Mouse (Mus musculus) ES-E14 (cell line): ENCODE measurements around the gene Tdrkh. TPM values are rescaled to one million over a fixed set of nuclear protein-coding genes. Genes with fewer than 3 reads are reported as not detected.

Source experiments
- DNase-seq: peaks from one replicate; pipeline ENCODE4 v3.0.0-alpha.2; 2013; ENCODE audit warnings: low read depth, low spot score
- H3K27ac ChIP-seq: 2 replicates; pipeline ENCODE4 v1.5.1; 2012; ENCODE audit warnings: low read depth, mild to moderate bottlenecking, low read length, moderate library complexity, mixed read lengths; ENCODE audit not compliant: poor library complexity, insufficient read depth, severe bottlenecking
- H3K36me3 ChIP-seq: 2 replicates; pipeline ENCODE4 v1.6.1; 2012; ENCODE audit warnings: mild to moderate bottlenecking, low read length, moderate library complexity, mixed read lengths; ENCODE audit not compliant: control insufficient read depth, poor library complexity, insufficient read depth, severe bottlenecking
- H3K4me1 ChIP-seq, 2 experiments: fragments of 150-350 bp in 1 of 2; sonication (generic) in 1 of 2; 2 replicates each; pipeline ENCODE4 v1.6.1; 2012; ENCODE audit warnings: low read length in 2 of 2, mild to moderate bottlenecking in 1 of 2, mixed read lengths in 1 of 2; ENCODE audit not compliant: control insufficient read depth in 2 of 2, insufficient read depth in 2 of 2, poor library complexity in 1 of 2
- H3K4me3 ChIP-seq, 2 experiments: fragments of 150-350 bp in 1 of 2; sonication (generic) in 1 of 2; 2 replicates each; pipeline ENCODE4 v1.5.1; 2012; ENCODE audit warnings: low read length in 2 of 2, low read depth in 1 of 2, mild to moderate bottlenecking in 1 of 2, mixed read lengths in 1 of 2; ENCODE audit not compliant: insufficient read depth in 1 of 2, poor library complexity in 1 of 2, severe bottlenecking in 1 of 2
- H3K9ac ChIP-seq: 2 replicates; pipeline ENCODE4 v1.6.1; 2012; ENCODE audit warnings: low read depth, mild to moderate bottlenecking, low read length, mixed read lengths; ENCODE audit not compliant: poor library complexity, insufficient read depth, severe bottlenecking
- H3K9me3 ChIP-seq: fragments of 150-350 bp; sonication (generic); 2 replicates; pipeline ENCODE4 v1.6.1; 2012; ENCODE audit warnings: low read depth, mild to moderate bottlenecking, low read length; ENCODE audit not compliant: control insufficient read depth, insufficient read depth
- CHD2 ChIP-seq: IDR thresholded peaks from 2 replicates; pipeline ENCODE4 v1.6.1; 2014; ENCODE audit warnings: mild to moderate bottlenecking, low read depth, low read length, inconsistent platforms
- HCFC1 ChIP-seq: IDR thresholded peaks from 2 replicates; pipeline ENCODE4 v1.6.1; 2012; ENCODE audit warnings: low read length, inconsistent platforms, borderline replicate concordance; ENCODE audit not compliant: insufficient read depth
- MAFK ChIP-seq: IDR thresholded peaks from 2 replicates; pipeline ENCODE4 v1.6.1; 2014; ENCODE audit warnings: mild to moderate bottlenecking, low read depth, low read length, inconsistent platforms; ENCODE audit not compliant: insufficient read depth
- ZC3H11A ChIP-seq: IDR thresholded peaks from 2 replicates; pipeline ENCODE4 v1.6.1; 2012; ENCODE audit warnings: low read depth, mild to moderate bottlenecking, inconsistent platforms, low read length, borderline replicate concordance
- ZNF384 ChIP-seq: IDR thresholded peaks from 2 replicates; pipeline ENCODE4 v1.6.1; 2012; ENCODE audit warnings: low read depth, low read length, inconsistent platforms
- in situ Hi-C, 2 experiments: fragments of 600-800 bp; cut with MboI; formaldehyde crosslinking; loops; one replicate each; pipeline ENCODE4 v1.15.1; 2025; ENCODE audit warnings: low sequenced_read_pairs in 2 of 2, inconsistent platforms in 1 of 2; ENCODE audit not compliant: unreplicated experiment in 2 of 2
- total RNA-seq: library from RNA; depleted of rRNA; stranded (reverse); fragments of 300-350 nt; gene quantifications from 2 replicates; pipeline ENCODE4 v1.2.3, GENCODE M21; 2012

Tdrkh gene
- total RNA-seq, 1 experiment, result 3.4 TPM

DNA sequence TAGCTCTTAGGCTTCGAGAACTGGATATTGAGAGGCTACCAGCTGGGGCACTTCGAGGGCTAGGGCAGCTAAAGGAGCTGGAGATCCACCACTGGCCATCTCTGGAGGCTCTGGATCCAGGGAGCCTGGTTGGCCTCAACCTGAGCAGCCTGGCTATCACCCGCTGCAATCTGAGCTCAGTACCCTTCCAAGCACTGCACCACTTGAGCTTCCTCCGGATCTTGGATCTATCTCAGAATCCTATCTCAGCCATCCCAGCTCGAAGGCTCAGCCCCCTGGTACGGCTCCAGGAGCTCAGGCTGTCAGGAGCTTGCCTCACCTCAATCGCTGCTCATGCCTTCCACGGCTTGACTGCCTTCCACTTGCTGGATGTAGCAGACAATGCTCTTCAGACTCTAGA lies 10.6 kb upstream of the Tdrkh start:
- Histone ChIP-seq H3K9me3 (no peaks in the 10 kb centered on the region), H3K27ac (no peak overlapping the region), H3K4me1 (no peaks in the 10 kb centered on the region; a peak in 1 of 4 replicates), H3K9ac (no peak overlapping the region), H3K4me3 (no peak overlapping the region), H3K36me3 (no peaks in the 10 kb centered on the region)
- DNase-seq, result no peak
- TF ChIP-seq CHD2 (no peak), MAFK (no peak), ZC3H11A (no peak), HCFC1 (no peak), ZNF384 (no peak)
- in situ Hi-C loops, result no loop called here

DNA sequence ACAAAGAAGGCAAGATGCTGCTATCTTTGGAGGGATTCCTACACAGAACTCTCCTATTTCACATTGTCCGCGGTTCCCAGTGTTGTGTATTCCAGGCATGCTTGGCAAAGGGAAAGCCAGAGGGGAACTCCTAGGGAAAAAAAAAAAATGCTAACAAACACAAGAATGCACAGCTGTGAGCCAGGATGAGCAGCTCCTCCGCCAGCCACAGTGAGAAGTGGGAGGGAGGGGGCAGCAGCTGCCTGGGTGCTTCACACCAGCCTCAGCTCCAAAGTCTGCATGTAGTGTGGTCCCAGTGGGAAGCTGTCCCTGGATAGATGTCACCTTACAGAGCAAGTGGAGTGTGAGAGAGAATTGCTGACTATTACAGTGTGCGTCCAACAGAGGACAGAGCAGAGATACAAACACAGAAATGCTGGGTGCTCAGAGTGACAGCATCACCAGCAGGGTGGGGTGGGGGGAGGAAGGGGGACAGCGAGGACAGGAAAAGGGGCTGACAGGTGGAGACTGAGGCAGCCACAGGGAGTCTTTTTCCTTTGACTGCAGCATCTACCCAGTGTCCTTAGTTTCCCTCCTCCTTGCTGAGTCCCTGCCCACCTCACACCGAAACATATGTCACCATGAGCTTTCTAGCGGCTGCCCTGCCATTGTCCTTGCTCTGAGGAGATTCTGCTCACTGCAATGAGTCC lies 8.6 kb upstream of the Tdrkh start:
- Histone ChIP-seq H3K9ac (no peak overlapping the region), H3K4me1 (no peaks in the 10 kb centered on the region; a peak in 1 of 4 replicates), H3K4me3 (no peak overlapping the region), H3K9me3 (no peaks in the 10 kb centered on the region), H3K27ac (no peak overlapping the region), H3K36me3 (no peaks in the 10 kb centered on the region)
- TF ChIP-seq MAFK, result no peak
- no peak for TF ChIP-seq HCFC1
- TF ChIP-seq ZC3H11A, result no peak
- no peak for TF ChIP-seq CHD2
- TF ChIP-seq ZNF384, result no peak
- no peak for DNase-seq
- in situ Hi-C loops, result no loop called here

DNA sequence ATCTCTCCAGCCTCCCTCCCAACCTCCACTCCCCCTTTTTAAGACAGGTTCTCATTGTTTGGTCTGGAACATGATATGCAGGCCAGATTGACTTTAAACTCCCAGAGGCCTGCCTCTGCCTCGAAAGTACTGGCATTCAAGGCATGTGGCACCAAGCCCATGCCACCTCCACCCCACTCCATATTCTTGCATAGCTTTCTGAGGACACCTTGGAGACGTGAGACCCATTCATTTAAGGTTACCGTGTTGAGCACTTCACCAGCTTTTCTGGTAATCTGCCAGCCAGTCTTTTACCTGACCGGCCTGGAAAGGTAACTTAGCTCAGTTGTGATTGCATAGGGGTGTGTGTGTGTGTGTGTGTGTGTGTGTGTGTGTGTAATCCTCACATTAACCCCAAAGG lies 7.5 kb upstream of the Tdrkh start:
- no peak for DNase-seq
- H3K36me3 ChIP-seq, result no peaks in the 10 kb centered on the region
- no peak overlapping the region for H3K4me3 ChIP-seq
- no peak overlapping the region for H3K27ac ChIP-seq
- no peak overlapping the region for H3K9ac ChIP-seq
- no peak for TF ChIP-seq HCFC1
- TF ChIP-seq MAFK, result no peak
- TF ChIP-seq ZNF384, result no peak
- TF ChIP-seq CHD2, result no peak
- TF ChIP-seq ZC3H11A, result no peak
- in situ Hi-C loops, result no loop called here
- H3K4me1 ChIP-seq, result no peaks in the 10 kb centered on the region; a peak in 1 of 4 replicates
- no peaks in the 10 kb centered on the region for H3K9me3 ChIP-seq

DNA sequence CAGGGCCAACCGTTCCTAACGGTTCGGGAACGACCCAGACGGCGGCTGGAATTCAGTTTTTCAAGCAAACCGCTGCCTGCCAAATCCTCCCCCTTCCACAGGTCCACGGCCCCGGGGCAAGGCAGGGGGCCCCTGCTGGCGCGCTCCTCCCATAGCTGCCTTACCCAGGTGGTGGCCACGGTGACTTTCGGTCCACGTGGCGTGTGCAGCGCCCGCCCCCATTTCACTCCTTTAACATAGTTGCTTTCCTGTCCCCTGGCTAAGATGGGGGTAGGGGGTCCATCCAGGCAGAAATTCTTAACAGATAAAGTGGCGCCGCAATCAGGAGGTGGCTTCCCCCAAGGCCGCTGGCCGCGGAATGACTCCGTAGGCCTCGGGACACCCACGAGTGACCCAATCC lies 543 bp upstream of the Tdrkh start:
- peak; percentile 9 for DNase-seq
- Histone ChIP-seq H3K9me3 (no peaks in the 10 kb centered on the region), H3K27ac (no peak overlapping the region), H3K4me1 (peaks cover 0 to 5% of the 10 kb centered on the region in 2 experiments; a peak in 1 of 4 replicates), H3K4me3 (peak overlapping the region; percentile 32 to 48), H3K9ac (no peak overlapping the region), H3K36me3 (0 out of 2 replicates have a peak, but pooled peaks cover 2% of the 10 kb centered on the region)
- in situ Hi-C loops, result no loop called here
- TF ChIP-seq CHD2 (no peak), HCFC1 (no peak), ZC3H11A (no peak), ZNF384 (no peak), MAFK (no peak)

DNA sequence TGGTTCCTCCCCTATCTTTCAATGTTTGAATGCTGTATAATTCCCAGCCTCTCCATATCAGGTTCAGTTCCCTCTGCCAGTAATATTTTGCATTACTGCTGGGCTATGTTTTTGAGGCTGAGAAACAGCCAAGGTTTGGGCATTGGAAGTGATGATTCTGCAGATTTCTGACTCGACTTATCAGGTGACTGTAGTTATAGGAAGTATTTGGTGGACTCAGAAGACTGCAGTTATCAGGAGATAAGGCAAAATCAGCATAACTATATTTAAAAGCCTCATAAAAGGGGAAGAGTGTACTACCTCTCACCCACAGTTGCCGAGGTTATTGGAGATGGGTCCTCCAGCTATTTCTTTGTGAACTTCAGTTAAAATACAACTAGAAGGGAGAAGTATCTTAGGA lies 17.9 kb downstream of the Tdrkh start:
- Histone ChIP-seq H3K4me3 (no peak overlapping the region), H3K36me3 (no peaks in the 10 kb centered on the region), H3K27ac (no peak overlapping the region), H3K9ac (no peak overlapping the region), H3K4me1 (no peaks in the 10 kb centered on the region), H3K9me3 (no peaks in the 10 kb centered on the region)
- in situ Hi-C loops, result no loop called here
- DNase-seq, result no peak
- TF ChIP-seq ZNF384 (no peak), HCFC1 (no peak), CHD2 (no peak), MAFK (no peak), ZC3H11A (no peak)
